In the genomic region with DNA sequence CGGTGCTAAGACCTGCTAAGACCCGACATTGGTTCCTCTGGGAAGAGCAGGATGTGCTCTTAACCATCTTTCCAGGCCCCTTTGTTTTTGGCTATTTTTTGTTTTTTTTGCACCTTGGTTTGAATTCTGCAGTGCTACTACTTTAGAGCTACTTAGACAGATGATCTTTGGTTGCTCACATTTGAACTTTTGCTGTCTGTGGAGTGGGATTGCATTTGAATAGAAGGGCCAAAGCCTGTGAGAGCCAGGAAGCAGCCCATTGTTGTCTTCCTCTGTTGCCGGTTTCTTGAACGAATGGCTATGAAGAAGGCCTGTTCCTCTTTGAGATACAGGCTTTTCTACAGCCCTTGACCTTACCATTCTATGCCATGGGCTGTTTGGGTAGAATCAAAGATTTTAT, we compare ENCODE assay signal across 23 mouse cellular contexts. TPM values are rescaled to one million over a fixed set of nuclear protein-coding genes. Genes with fewer than 3 reads are reported as not detected.
DNase-seq lines count a peak whose midpoint lies in the region; ATAC-seq lines count a peak whose summit lies in the region.
"Had no signal": no experiment of that assay in that cellular context is flagged by ENCODE, and none has a peak within 500 bp of the region (broad histone marks: within the 10 kb centered on the region; RNA-seq: fewer than 3 reads in every experiment).

No protein-coding gene starts in this region.

- H3K27me3 ChIP-seq in heart, embryonic 11.5 days (ENCODE audit: control insufficient read depth, insufficient read depth, low read length): no peaks in the 10 kb centered on the region
- H3K27me3 ChIP-seq in limb, embryonic 10.5 days (ENCODE audit: low read depth, poor library complexity, severe bottlenecking): no peaks in the 10 kb centered on the region
- H3K27me3 ChIP-seq: CH12.LX; embryonic facial prominence, embryonic 12.5 days; forebrain, embryonic 13.5 days; forebrain, embryonic 15.5 days; Patski had no signal

- ATAC-seq in heart, embryonic 11.5 days (replicated peaks; ENCODE audit: insufficient number of reproducible peaks, low FRiP score, low TSS enrichment): no peak
- ATAC-seq: activated CD4-positive, CD25-positive, alpha-beta regulatory T cell, adult 4 months; CD4-positive, CD25-positive, alpha-beta regulatory T cell, adult 4 months; forebrain, embryonic 13.5 days; forebrain, embryonic 15.5 days; forebrain, postnatal 0 days; Patski had no signal

- no peaks in the 10 kb centered on the region for H3K36me3 ChIP-seq in heart, embryonic 11.5 days (ENCODE audit: control insufficient read depth, insufficient read depth, low read length)
- peaks cover 7% of the 10 kb centered on the region for H3K36me3 ChIP-seq in limb, embryonic 10.5 days
- H3K36me3 ChIP-seq: embryonic facial prominence, embryonic 12.5 days; forebrain, embryonic 15.5 days had no signal

- no peak overlapping the region for H3K9ac ChIP-seq in heart, embryonic 11.5 days (ENCODE audit: low read depth, low read length)
- H3K9ac ChIP-seq: embryonic facial prominence, embryonic 12.5 days; forebrain, embryonic 13.5 days; forebrain, embryonic 15.5 days; forebrain, postnatal 0 days had no signal

- peaks cover 39% of the 10 kb centered on the region for H3K4me1 ChIP-seq in heart, embryonic 11.5 days (ENCODE audit: control insufficient read depth, insufficient read depth, low read length)
- peaks cover 11% of the 10 kb centered on the region for H3K4me1 ChIP-seq in limb, embryonic 10.5 days

- no peak overlapping the region for H3K27ac ChIP-seq in heart, embryonic 11.5 days (ENCODE audit: low read depth, low read length)
- H3K27ac ChIP-seq in limb, embryonic 10.5 days: no peak overlapping the region
- H3K27ac ChIP-seq: embryonic facial prominence, embryonic 10.5 days; embryonic facial prominence, embryonic 12.5 days; forebrain, embryonic 13.5 days; forebrain, embryonic 15.5 days had no signal

- WGBS in heart, embryonic 11.5 days (ENCODE audit: insufficient replicate concordance): 70% methylated on average over 4 of the region's 4 CpGs
- 89% methylated on average over 4 of the region's 4 CpGs for WGBS in limb, embryonic 10.5 days

- DNase-seq in heart, adult 11 months: peak; percentile 66
- DNase-seq in R1 (ENCODE audit: low read depth, low spot score): peak; percentile 54
- DNase-seq in thymus, adult 18-20 months: no peak
- DNase-seq in limb, embryonic 10.5 days (ENCODE audit: low spot score): no peak
- DNase-seq: adrenal gland, adult 8-10 months; adrenal gland, postnatal 14 days; adrenal gland, postnatal 36 days; B cell, adult 2 months; cerebellum, adult 11-12 months; cerebellum, adult 9-10 months; cerebellum, postnatal 10 days; cerebellum, postnatal 25 days; forebrain, postnatal 0 days had no signal

- no peak overlapping the region for H3K4me3 ChIP-seq in heart, embryonic 11.5 days (ENCODE audit: low read depth, low read length)
- H3K4me3 ChIP-seq in limb, embryonic 10.5 days: no peak overlapping the region
- H3K4me3 ChIP-seq: embryonic facial prominence, embryonic 10.5 days; embryonic facial prominence, embryonic 12.5 days; forebrain, embryonic 13.5 days; forebrain, embryonic 15.5 days had no signal

- H3K4me2 ChIP-seq in heart, embryonic 11.5 days: no peak overlapping the region
- H3K4me2 ChIP-seq: embryonic facial prominence, embryonic 12.5 days; forebrain, embryonic 13.5 days; forebrain, embryonic 15.5 days had no signal

- no peaks in the 10 kb centered on the region for H3K9me3 ChIP-seq in heart, embryonic 11.5 days (replicated peaks; ENCODE audit: control insufficient read depth, low read length)
- H3K9me3 ChIP-seq in limb, embryonic 10.5 days (replicated peaks): no peaks in the 10 kb centered on the region
- H3K9me3 ChIP-seq: embryonic facial prominence, embryonic 10.5 days; embryonic facial prominence, embryonic 12.5 days; forebrain, embryonic 13.5 days; forebrain, embryonic 15.5 days; G1E had no signal

RNA-seq across cellular contexts. Expression of gene Zfand3, which starts 29.5 kb away (rescaled TPM):
- polyA plus RNA-seq in heart, embryonic 11.5 days (2014; fragmentation: Nextera tagmentation; extraction: Ambion mirVana): 49.5 and 51.4 TPM in 2 replicates
- 53.9 and 62.8 TPM in 2 replicates for polyA plus RNA-seq in limb, embryonic 10.5 days (2016; fragmentation: Nextera tagmentation; extraction: Ambion mirVana)

Comparison
In these comparisons a context has a peak if more than half of its experiments do, and no peak if none do; other contexts are left out.
1. DNase-seq: peak in heart, adult 11 months (single experiment) and R1 (single experiment); none in thymus, adult 18-20 months (0 of 2) and limb, embryonic 10.5 days (single experiment).